8 mouse cellular contexts compared by ENCODE assay signal in the genomic region with DNA sequence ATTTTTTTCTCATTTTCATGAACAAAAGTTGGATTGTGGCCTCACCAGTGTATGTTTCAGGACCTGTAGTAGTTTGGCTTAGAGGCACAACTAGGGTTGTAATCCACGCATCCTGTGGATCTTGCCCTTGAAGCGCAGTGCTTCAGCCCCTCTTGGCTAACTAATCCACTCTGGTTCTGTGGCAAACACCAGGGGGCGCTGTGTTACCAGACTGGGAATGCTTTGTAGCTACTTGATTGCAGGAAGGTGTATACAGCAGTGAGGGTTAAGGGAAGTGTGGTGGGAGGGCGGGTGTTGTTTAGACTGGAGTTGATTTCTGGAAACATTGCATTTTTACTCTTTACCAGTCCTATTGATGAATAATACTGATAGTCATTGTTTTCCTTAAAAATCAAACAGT.
DNase-seq lines count a peak whose midpoint lies in the region; ATAC-seq and TF ChIP-seq lines count a peak whose summit lies in the region.

No protein-coding gene starts in this region.

- no peak overlapping the region for H3K4me3 ChIP-seq in intestine, embryonic 14.5 days (ENCODE audit: low read depth, low read length)
- no peak overlapping the region for H3K4me3 ChIP-seq in intestine, embryonic 16.5 days (ENCODE audit: low read length)
- no peak overlapping the region for H3K4me3 ChIP-seq in forebrain, embryonic 15.5 days
- H3K4me3 ChIP-seq in hindbrain, embryonic 14.5 days (replicated peaks; ENCODE audit: low read length): no peak overlapping the region
- H3K4me3 ChIP-seq in midbrain, postnatal 0 days (ENCODE audit: low read depth, low read length): no peak overlapping the region

- ATAC-seq in intestine, embryonic 14.5 days (replicated peaks; ENCODE audit: low FRiP score, low TSS enrichment, low read depth): no peak
- ATAC-seq in intestine, embryonic 16.5 days: no peak; the same call in 1 of the 2 replicates
- ATAC-seq in cerebellum, adult (ENCODE audit: insufficient number of reproducible peaks, low FRiP score, low TSS enrichment): peak; percentile 64; the same call in 1 of the 2 replicates
- ATAC-seq in forebrain, embryonic 15.5 days (replicated peaks): peak; percentile 57; the same call in 1 of the 2 replicates
- no peak for ATAC-seq in hindbrain, embryonic 14.5 days (ENCODE audit: low FRiP score)
- ATAC-seq in midbrain, postnatal 0 days (ENCODE audit: low FRiP score): no peak

- no peaks in the 10 kb centered on the region for H3K27me3 ChIP-seq in intestine, embryonic 14.5 days (replicated peaks; ENCODE audit: control insufficient read depth, insufficient read depth, low read length)
- H3K27me3 ChIP-seq in intestine, embryonic 16.5 days (replicated peaks; ENCODE audit: control insufficient read depth, insufficient read depth, low read length): no peaks in the 10 kb centered on the region
- no peaks in the 10 kb centered on the region for H3K27me3 ChIP-seq in forebrain, embryonic 15.5 days
- H3K27me3 ChIP-seq in hindbrain, embryonic 14.5 days (ENCODE audit: control insufficient read depth, insufficient read depth, low read length): no peaks in the 10 kb centered on the region
- H3K27me3 ChIP-seq in midbrain, postnatal 0 days (ENCODE audit: insufficient read depth, low read length): no peaks in the 10 kb centered on the region

- H3K4me2 ChIP-seq in intestine, embryonic 14.5 days (ENCODE audit: low read length): no peak overlapping the region
- no peak overlapping the region for H3K4me2 ChIP-seq in intestine, embryonic 16.5 days (ENCODE audit: low read depth, low read length)
- H3K4me2 ChIP-seq in forebrain, embryonic 15.5 days (replicated peaks): no peak overlapping the region
- no peak overlapping the region for H3K4me2 ChIP-seq in hindbrain, embryonic 14.5 days (replicated peaks)
- no peak overlapping the region for H3K4me2 ChIP-seq in midbrain, postnatal 0 days (ENCODE audit: low read depth, low read length, poor library complexity, severe bottlenecking)

- no peak overlapping the region for H3K9ac ChIP-seq in intestine, embryonic 14.5 days (ENCODE audit: low read length)
- no peak overlapping the region for H3K9ac ChIP-seq in intestine, embryonic 16.5 days (ENCODE audit: low read depth, low read length)
- H3K9ac ChIP-seq in forebrain, embryonic 15.5 days (replicated peaks): no peak overlapping the region
- H3K9ac ChIP-seq in hindbrain, embryonic 14.5 days: no peak overlapping the region
- no peak overlapping the region for H3K9ac ChIP-seq in midbrain, postnatal 0 days (replicated peaks; ENCODE audit: low read length, poor library complexity, severe bottlenecking)

- TF ChIP-seq CTCF in midbrain, postnatal 0 days (IDR thresholded peaks at IDR 0.05): peak; percentile 94

- peaks cover 81% of the 10 kb centered on the region for H3K36me3 ChIP-seq in intestine, embryonic 14.5 days (ENCODE audit: control insufficient read depth, insufficient read depth, low read length)
- H3K36me3 ChIP-seq in intestine, embryonic 16.5 days (ENCODE audit: control insufficient read depth, insufficient read depth, low read length): peaks cover 13% of the 10 kb centered on the region; the same call in 1 of the 2 replicates
- H3K36me3 ChIP-seq in forebrain, embryonic 15.5 days: peaks cover 65% of the 10 kb centered on the region
- H3K36me3 ChIP-seq in hindbrain, embryonic 14.5 days (replicated peaks; ENCODE audit: control insufficient read depth, insufficient read depth): peaks cover 65% of the 10 kb centered on the region
- peaks cover 29% of the 10 kb centered on the region for H3K36me3 ChIP-seq in midbrain, postnatal 0 days (ENCODE audit: insufficient read depth, low read length)

- no peak overlapping the region for H3K27ac ChIP-seq in intestine, embryonic 14.5 days (ENCODE audit: low read depth)
- no peak overlapping the region for H3K27ac ChIP-seq in intestine, embryonic 16.5 days (ENCODE audit: low read length)
- H3K27ac ChIP-seq in forebrain, embryonic 15.5 days (replicated peaks): no peak overlapping the region
- H3K27ac ChIP-seq in hindbrain, embryonic 14.5 days: no peak overlapping the region
- H3K27ac ChIP-seq in midbrain, postnatal 0 days (ENCODE audit: low read depth, low read length): no peak overlapping the region

- DNase-seq in intestine, embryonic 14.5 days (ENCODE audit: low spot score): peak; percentile 96
- DNase-seq in hindbrain, embryonic 14.5 days (ENCODE audit: low spot score): peak; percentile 84
- DNase-seq in left cerebral cortex, adult 8-10 months (ENCODE audit: low spot score in 2 of 2): peak; percentile 40 to 79
- DNase-seq in midbrain, postnatal 0 days (ENCODE audit: low spot score): peak; percentile 87
- peak; percentile 72 to 92 for DNase-seq in spleen, postnatal 4 days (ENCODE audit: low spot score in 2 of 2)

- no peaks in the 10 kb centered on the region for H3K9me3 ChIP-seq in intestine, embryonic 14.5 days (ENCODE audit: control insufficient read depth, low read length)
- no peaks in the 10 kb centered on the region for H3K9me3 ChIP-seq in intestine, embryonic 16.5 days (ENCODE audit: control insufficient read depth, low read length)
- no peaks in the 10 kb centered on the region for H3K9me3 ChIP-seq in forebrain, embryonic 15.5 days
- H3K9me3 ChIP-seq in hindbrain, embryonic 14.5 days (ENCODE audit: control insufficient read depth, low read length): no peaks in the 10 kb centered on the region
- no peaks in the 10 kb centered on the region for H3K9me3 ChIP-seq in midbrain, postnatal 0 days (ENCODE audit: low read length)

- H3K4me1 ChIP-seq in intestine, embryonic 14.5 days (replicated peaks; ENCODE audit: control insufficient read depth, insufficient read depth, low read length): no peaks in the 10 kb centered on the region
- H3K4me1 ChIP-seq in intestine, embryonic 16.5 days (ENCODE audit: control insufficient read depth, insufficient read depth, low read length): no peaks in the 10 kb centered on the region
- H3K4me1 ChIP-seq in forebrain, embryonic 15.5 days: no peaks in the 10 kb centered on the region
- H3K4me1 ChIP-seq in hindbrain, embryonic 14.5 days (replicated peaks; ENCODE audit: control insufficient read depth, insufficient read depth, low read length): no peaks in the 10 kb centered on the region
- no peaks in the 10 kb centered on the region for H3K4me1 ChIP-seq in midbrain, postnatal 0 days (ENCODE audit: insufficient read depth, low read length)

- 34% methylated on average over 4 of the region's 4 CpGs for WGBS in intestine, embryonic 14.5 days
- 35% methylated on average over 4 of the region's 4 CpGs for WGBS in intestine, embryonic 16.5 days
- 34% methylated on average over 4 of the region's 4 CpGs for WGBS in forebrain, embryonic 15.5 days
- WGBS in hindbrain, embryonic 14.5 days: 36% methylated on average over 4 of the region's 4 CpGs
- 37% methylated on average over 4 of the region's 4 CpGs for WGBS in midbrain, postnatal 0 days

Comparison
In these comparisons a context has a peak if more than half of its experiments do, and no peak if none do; other contexts are left out.
1. ATAC-seq: peak in cerebellum, adult (single experiment) and forebrain, embryonic 15.5 days (single experiment); none in intestine, embryonic 14.5 days (single experiment), intestine, embryonic 16.5 days (single experiment), hindbrain, embryonic 14.5 days (single experiment) and midbrain, postnatal 0 days (single experiment).
2. Peak in every context shown above with its lines, with median percentiles within 50 percentile points of each other: DNase-seq.